Mouse (Mus musculus): Measurements from ENCODE around the gene Gm11541.

Gene Gm11541

GRCm38 (mm10) chr11:94704472-94704871, at the start of gene Gm11541:
TSS of gene Gm11541 (minus strand) at chr11:94704499.
- no peak for DNase-seq

DNA sequence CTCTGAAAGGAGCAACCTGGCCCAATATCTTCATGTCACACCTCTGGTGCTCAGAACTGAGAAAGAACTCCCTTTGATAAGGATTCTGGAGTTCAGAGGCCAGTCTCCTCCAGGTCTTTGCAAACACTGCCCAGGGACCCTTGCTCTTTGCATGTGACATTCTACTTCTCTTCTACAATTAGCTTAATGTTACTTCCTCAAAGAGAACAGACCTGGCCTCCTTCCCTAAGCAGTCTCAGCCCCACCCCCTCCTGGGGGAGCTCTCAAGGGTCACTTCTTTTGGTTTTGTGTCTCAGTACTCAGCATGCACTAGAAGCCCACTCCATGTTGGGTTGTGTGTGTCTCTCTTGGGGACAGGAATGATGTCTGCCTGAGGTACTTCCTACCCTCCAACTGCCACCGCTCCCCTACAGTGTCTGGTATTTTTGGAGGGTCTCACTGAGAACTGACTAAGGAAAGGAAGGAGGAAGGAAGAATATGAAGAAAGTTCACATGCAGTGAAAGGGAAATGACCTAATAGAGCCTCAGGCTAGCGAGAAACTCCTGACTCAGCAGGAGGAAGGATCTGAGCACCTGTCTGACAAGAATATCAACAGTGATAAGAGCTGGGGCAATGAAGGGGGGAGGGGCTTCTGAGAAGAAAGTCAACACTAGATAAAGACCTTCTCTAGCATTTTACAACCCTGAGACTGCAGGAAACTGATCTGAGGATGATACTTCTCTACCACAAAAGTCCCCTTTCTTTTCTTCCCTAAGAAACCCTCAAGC, 48.8 kb upstream of the Gm11541 start:
- DNase-seq: no peak

GRCm38 (mm10) chr11:94741732-94742272, 37.5 kb upstream of the Gm11541 start, which contains the start of gene Cdc34b:
TSS of gene Cdc34b (plus strand) at chr11:94741782.
- no peak for DNase-seq

DNA sequence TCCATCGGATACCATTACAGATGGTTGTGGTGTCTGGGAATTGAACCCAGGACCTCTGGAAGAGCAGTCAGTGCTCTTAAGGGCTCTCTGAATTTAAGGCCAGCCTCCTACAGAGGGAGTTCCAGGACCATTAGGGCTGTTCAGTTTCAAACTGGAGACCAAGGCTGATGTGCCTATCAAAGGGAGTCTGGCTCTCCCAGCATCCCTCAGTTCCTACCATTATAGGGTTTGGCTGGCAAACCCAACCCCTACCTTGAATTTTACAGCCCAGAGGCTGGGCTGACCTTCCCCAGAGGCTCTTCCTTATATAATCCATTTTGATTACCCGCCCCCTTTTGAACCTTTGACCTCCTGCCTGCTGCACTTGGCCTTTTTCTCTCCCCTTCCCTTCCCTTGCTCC, 31.4 kb upstream of the Gm11541 start:
- DNase-seq: no peak

DNA sequence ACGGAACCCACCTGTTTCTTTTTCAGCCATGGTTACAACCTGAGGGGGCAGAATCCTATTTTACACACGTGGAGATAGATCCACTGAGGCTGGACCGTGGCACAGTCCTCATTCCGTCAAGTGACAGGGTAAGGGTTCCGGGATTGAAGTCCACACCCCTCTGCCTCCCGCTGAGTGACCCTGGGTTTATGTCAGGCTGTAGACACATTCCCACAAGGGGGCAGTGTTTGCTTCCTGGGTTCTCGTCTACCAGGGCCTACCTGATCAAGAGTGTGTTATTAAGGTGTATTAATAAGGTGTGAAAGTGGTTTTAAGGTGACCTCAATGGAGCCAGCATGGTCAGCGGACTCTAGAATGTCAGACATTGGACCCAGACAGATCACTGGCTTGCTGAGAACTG, 28.5 kb upstream of the Gm11541 start:
- peak in 1 of 2 experiments; percentile 10 for DNase-seq

GRCm38 (mm10) chr11:94731229-94731628, 26.9 kb upstream of the Gm11541 start:
- no peak for DNase-seq

- DNase-seq: peak; percentile 20 to 60
Measured at GRCm38 (mm10) chr11:94730261-94730660, 26.0 kb upstream of the Gm11541 start.

GRCm38 (mm10) chr11:94729565-94729964, 25.3 kb upstream of the Gm11541 start:
- no peak for DNase-seq

GRCm38 (mm10) chr11:94728545-94728944, 24.2 kb upstream of the Gm11541 start:
- no peak for DNase-seq

GRCm38 (mm10) chr11:94727306-94727705, 23.0 kb upstream of the Gm11541 start:
- DNase-seq: no peak

- DNase-seq: no peak
Measured at GRCm38 (mm10) chr11:94719216-94719615, 14.9 kb upstream of the Gm11541 start.

GRCm38 (mm10) chr11:94718113-94718909, 14.0 kb upstream of the Gm11541 start:
- peak in 1 of 2 experiments; percentile 23 for DNase-seq

DNA sequence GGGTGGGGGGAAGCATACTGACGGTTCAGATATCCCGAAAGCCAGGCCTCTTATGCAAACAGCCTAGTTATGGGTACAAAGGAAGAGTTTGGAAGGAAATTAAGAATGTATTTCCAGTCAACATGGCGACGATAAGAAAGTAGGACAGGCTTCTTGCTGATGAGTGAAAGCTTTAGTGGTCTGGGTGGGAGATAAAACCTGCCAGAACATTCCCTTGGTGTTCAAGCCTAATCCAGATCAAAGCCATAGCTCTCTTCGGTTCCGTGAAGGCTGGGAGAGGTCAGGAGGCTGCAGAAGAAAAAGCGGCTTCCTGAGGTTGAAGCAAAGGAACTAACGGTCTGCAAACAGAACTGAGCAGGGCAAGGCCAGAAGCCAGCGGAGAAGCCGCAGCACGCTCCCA, 12.9 kb upstream of the Gm11541 start:
- no peak for DNase-seq

DNA sequence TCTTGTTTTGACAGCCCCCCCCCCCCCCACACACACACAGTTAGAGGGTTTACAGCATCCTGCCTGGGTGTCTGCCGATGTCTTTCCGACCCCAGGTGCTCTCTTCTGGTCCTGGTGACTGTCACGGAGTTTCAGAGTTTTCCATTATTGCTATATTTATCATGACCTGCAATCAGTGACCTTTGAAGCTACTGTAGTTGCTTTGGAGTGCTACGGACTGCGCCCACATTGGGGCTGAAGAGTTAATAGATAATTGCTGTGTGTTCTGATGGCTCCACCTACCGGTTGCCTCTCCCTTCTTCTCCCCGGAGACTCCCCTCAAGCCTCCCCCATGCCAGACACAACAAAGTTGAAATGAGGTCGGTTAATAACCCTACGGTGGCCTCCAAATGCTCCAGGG, 12.5 kb upstream of the Gm11541 start:
- peak in 1 of 2 experiments; percentile 34 for DNase-seq

GRCm38 (mm10) chr11:94715622-94716021, 11.3 kb upstream of the Gm11541 start:
- DNase-seq: no peak

- DNase-seq: no peak
Measured at GRCm38 (mm10) chr11:94713246-94713860, 9.1 kb upstream of the Gm11541 start.

- DNase-seq: no peak
Measured at GRCm38 (mm10) chr11:94704020-94704419, 279 bp downstream of the Gm11541 start.

DNA sequence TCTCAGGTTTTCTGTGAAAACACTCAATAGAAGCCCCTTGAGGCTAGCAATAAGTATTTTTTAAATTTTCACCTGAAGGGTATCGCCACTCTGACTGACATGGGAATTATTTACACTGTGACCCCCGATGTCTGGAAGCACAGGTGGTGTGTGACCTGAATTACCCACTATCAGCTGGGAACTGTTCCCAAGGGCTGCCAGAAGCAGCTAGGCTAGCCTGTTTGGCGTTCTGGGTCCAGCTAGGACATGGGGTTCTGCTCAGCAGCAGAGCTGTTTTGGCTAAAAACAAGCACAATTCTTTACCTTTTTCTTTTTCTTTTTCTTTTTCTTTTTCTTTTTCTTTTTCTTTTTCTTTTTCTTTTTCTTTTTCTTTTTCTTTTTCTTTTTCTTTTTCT, 2.1 kb downstream of the Gm11541 start:
- DNase-seq: no peak

DNA sequence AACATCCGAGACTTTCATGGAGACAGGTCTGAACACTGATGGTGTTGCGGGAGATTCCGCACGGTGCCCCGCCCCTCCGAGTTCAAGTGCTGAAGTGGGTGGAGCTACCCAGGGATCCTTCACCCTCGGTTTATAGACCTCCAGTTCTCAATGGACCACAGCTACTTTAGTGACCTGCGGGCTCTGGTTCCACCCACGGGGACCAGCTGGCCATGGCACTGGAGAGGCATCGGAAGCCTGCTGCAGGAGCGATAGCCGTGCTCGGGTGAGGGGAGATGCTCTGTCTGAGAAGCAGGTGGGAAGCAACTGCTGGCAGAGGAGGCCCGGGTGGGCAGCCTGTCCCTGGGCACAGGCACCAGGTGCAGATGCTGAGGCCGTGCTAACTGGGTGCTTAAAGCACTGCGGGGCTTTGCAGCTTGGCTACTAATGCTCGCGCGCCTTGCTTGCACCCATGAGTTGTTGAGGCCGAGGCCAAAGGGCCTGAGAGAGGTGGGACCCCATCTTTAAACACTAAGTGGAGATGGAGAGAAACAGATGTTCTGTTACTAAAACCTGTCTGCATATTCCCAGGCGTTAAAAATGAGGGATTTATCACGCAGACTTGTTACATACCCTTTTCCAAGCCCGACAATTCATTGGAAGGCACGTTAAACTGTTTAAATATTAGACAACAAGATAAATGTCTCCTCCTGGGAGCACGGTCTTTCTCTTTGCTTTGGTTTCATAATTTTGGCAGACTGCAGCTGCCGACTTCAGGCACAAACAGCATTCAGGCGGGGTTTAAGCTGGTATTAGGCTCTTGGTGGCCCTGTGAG, 2.7 kb downstream of the Gm11541 start:
- no peak for DNase-seq

DNA sequence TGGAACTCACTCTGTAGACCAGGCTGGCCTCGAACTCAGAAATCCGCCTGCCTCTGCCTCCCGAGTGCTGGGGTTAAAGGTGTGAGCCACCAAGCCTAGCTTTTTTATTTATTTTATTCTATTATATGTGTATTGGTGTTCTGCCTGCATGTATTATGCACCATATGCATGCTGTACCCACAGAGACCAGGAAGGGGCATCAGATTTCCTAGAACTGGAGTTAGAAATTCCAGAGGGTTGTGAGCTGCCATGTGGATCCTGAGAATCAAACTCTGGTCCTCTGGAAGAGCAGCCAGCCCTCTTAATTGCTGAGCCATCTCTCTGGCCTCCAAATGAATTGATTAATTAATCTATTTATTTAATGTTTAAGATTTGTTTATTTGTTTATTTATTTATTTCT, 4.9 kb downstream of the Gm11541 start:
- DNase-seq: no peak

DNA sequence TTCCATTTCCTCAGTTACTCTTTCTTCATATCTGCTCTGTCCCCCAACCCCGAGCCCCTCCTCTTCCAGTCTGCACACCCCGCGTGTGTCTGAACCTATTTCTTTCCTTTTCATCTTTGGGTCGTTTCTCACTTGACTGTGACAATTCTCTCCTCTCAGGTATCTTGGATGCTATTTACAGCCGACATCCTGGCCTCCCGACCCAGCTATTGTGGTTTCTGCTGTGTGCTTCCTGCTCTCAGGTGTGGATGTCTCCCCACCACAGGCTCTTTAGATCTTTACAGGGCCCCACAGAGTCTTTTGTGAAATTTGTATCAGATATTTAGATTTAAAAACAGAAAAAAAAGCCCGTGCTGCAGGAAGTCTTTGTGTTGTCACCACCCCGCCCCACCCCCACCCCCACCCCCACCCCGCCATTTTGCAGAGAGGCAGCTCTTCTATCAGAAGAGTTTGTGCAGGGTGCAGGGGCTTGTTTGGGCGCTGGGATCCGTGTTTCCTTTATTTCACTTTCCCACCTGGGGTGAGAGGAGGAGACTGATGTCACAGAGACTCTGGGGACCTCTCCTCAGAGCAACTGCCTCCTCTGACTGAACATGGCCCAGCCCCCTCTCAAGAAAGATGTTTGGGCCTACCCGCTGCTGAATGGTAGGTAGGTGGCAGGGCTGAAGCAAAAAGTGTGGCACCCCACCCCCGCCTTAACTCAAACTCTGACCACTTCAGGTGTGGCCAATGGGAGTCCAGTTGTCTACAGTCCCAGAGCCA, 6.4 kb downstream of the Gm11541 start:
- no peak for DNase-seq

GRCm38 (mm10) chr11:94697140-94697539, 7.2 kb downstream of the Gm11541 start:
- no peak for DNase-seq
